Comparison of ENCODE assay signal across 30 mouse cellular contexts in the genomic region with DNA sequence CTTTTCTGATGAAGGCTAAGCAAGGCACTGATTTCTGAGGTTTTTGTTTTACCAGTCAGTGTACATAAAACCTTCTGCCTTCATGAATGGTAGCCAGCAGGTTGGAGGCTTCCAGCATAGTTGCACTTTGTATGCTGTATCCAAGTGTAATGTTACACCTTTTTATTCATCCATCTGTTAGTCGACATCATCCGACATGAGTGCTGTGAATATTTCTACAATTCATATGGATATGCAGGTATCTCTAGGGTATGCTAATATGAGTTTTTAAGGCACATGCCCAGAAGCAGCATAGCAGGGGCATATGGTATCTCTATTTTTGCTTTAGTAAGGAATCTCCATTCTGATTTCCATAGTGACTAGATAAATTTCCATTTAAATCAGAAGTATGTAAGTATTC.
A peak's percentile ranks its signal among the peaks of the same experiment; 100 is the strongest.
DNase-seq lines count a peak whose midpoint lies in the region; ATAC-seq and TF ChIP-seq lines count a peak whose summit lies in the region.
"Had no signal": no experiment of that assay in that cellular context is flagged by ENCODE, and none has a peak within 500 bp of the region (broad histone marks: within the 10 kb centered on the region; RNA-seq: fewer than 3 reads in every experiment).

No protein-coding gene starts in this region.

- 86% methylated on average over 2 of the region's 2 CpGs for WGBS in forebrain, embryonic 13.5 days
- WGBS in forebrain, embryonic 10.5 days, result 94% methylated on average over 2 of the region's 2 CpGs
- 59% methylated on average over 2 of the region's 2 CpGs for WGBS in forebrain, postnatal 0 days
- WGBS in midbrain, postnatal 0 days, result 78% methylated on average over 2 of the region's 2 CpGs

- no peaks in the 10 kb centered on the region for H3K4me1 ChIP-seq in forebrain, embryonic 13.5 days
- no peaks in the 10 kb centered on the region for H3K4me1 ChIP-seq in forebrain, embryonic 10.5 days
- H3K4me1 ChIP-seq in forebrain, postnatal 0 days (ENCODE audit: insufficient read depth), result no peaks in the 10 kb centered on the region
- H3K4me1 ChIP-seq in midbrain, postnatal 0 days (ENCODE audit: insufficient read depth, low read length), result no peaks in the 10 kb centered on the region
- H3K4me1 ChIP-seq: embryonic facial prominence, embryonic 10.5 days; embryonic facial prominence, embryonic 13.5 days; heart, embryonic 12.5 days; heart, embryonic 15.5 days; hindbrain, embryonic 10.5 days; hindbrain, embryonic 13.5 days; intestine, embryonic 15.5 days had no signal

- H3K36me3 ChIP-seq in forebrain, embryonic 13.5 days (ENCODE audit: poor library complexity, severe bottlenecking), result no peaks in the 10 kb centered on the region
- H3K36me3 ChIP-seq in forebrain, embryonic 10.5 days (replicated peaks), result no peaks in the 10 kb centered on the region
- no peaks in the 10 kb centered on the region for H3K36me3 ChIP-seq in forebrain, postnatal 0 days (ENCODE audit: insufficient read depth)
- no peaks in the 10 kb centered on the region for H3K36me3 ChIP-seq in midbrain, postnatal 0 days (ENCODE audit: insufficient read depth, low read length)
- H3K36me3 ChIP-seq: embryonic facial prominence, embryonic 10.5 days; embryonic facial prominence, embryonic 13.5 days; heart, embryonic 12.5 days; heart, embryonic 15.5 days; hindbrain, embryonic 10.5 days; hindbrain, embryonic 13.5 days; intestine, embryonic 15.5 days had no signal

- no peak overlapping the region for H3K27ac ChIP-seq in forebrain, embryonic 13.5 days
- no peak overlapping the region for H3K27ac ChIP-seq in forebrain, embryonic 10.5 days
- no peak overlapping the region for H3K27ac ChIP-seq in forebrain, postnatal 0 days (ENCODE audit: low read depth, low read length)
- H3K27ac ChIP-seq in midbrain, postnatal 0 days (ENCODE audit: low read depth, low read length), result no peak overlapping the region
- H3K27ac ChIP-seq: embryonic facial prominence, embryonic 10.5 days; embryonic facial prominence, embryonic 13.5 days; heart, embryonic 15.5 days; hindbrain, embryonic 10.5 days; hindbrain, embryonic 13.5 days; intestine, embryonic 15.5 days had no signal

- ATAC-seq in forebrain, embryonic 13.5 days, result peak; percentile 78; the same call in 1 of the 2 replicates
- peak; percentile 78 for ATAC-seq in frontal cortex, adult (ENCODE audit: low TSS enrichment)
- peak; percentile 82 for ATAC-seq in forebrain, postnatal 0 days
- no peak for ATAC-seq in midbrain, postnatal 0 days (ENCODE audit: low FRiP score)
- ATAC-seq: activated CD4-positive, CD25-positive, alpha-beta regulatory T cell, adult 4 months; hindbrain, embryonic 16.5 days; intestine, embryonic 15.5 days had no signal

- H3K27me3 ChIP-seq in forebrain, embryonic 13.5 days, result no peaks in the 10 kb centered on the region
- no peaks in the 10 kb centered on the region for H3K27me3 ChIP-seq in forebrain, embryonic 10.5 days (ENCODE audit: poor library complexity, severe bottlenecking)
- H3K27me3 ChIP-seq in forebrain, postnatal 0 days (ENCODE audit: insufficient read depth, low read length), result no peaks in the 10 kb centered on the region
- no peaks in the 10 kb centered on the region for H3K27me3 ChIP-seq in midbrain, postnatal 0 days (ENCODE audit: insufficient read depth, low read length)
- H3K27me3 ChIP-seq: embryonic facial prominence, embryonic 13.5 days; heart, embryonic 12.5 days; heart, embryonic 15.5 days; hindbrain, embryonic 13.5 days; intestine, embryonic 15.5 days had no signal

- TF ChIP-seq CTCF in forebrain, postnatal 0 days (IDR thresholded peaks at IDR 0.05; ENCODE audit: low read depth), result no peak
- TF ChIP-seq CTCF in midbrain, postnatal 0 days (IDR thresholded peaks at IDR 0.05), result no peak

- no peak overlapping the region for H3K4me3 ChIP-seq in forebrain, embryonic 13.5 days
- H3K4me3 ChIP-seq in forebrain, embryonic 10.5 days, result no peak overlapping the region
- H3K4me3 ChIP-seq in forebrain, postnatal 0 days (ENCODE audit: low read depth, low read length), result no peak overlapping the region
- no peak overlapping the region for H3K4me3 ChIP-seq in midbrain, postnatal 0 days (ENCODE audit: low read depth, low read length)
- H3K4me3 ChIP-seq: embryonic facial prominence, embryonic 10.5 days; embryonic facial prominence, embryonic 13.5 days; erythroblast, embryonic 14.5 days; heart, embryonic 12.5 days; heart, embryonic 15.5 days; hindbrain, embryonic 10.5 days; hindbrain, embryonic 13.5 days; intestine, embryonic 15.5 days had no signal

- no peaks in the 10 kb centered on the region for H3K9me3 ChIP-seq in forebrain, embryonic 13.5 days (replicated peaks)
- H3K9me3 ChIP-seq in forebrain, embryonic 10.5 days, result no peaks in the 10 kb centered on the region
- H3K9me3 ChIP-seq in forebrain, postnatal 0 days (ENCODE audit: low read length), result no peaks in the 10 kb centered on the region
- H3K9me3 ChIP-seq in midbrain, postnatal 0 days (ENCODE audit: low read length), result no peaks in the 10 kb centered on the region
- H3K9me3 ChIP-seq: embryonic facial prominence, embryonic 10.5 days; embryonic facial prominence, embryonic 13.5 days; heart, embryonic 12.5 days; heart, embryonic 15.5 days; hindbrain, embryonic 10.5 days; hindbrain, embryonic 13.5 days; intestine, embryonic 15.5 days had no signal

- no peak for DNase-seq in forebrain, embryonic 10.5 days (ENCODE audit: extremely low spot score, low spot score)
- DNase-seq in frontal cortex, postnatal 10 days (ENCODE audit: low spot score in 2 of 2), result no peak
- DNase-seq in layer of hippocampus, adult 9-11 months, result peak; percentile 7
- no peak for DNase-seq in layer of hippocampus, adult 11-12 months (ENCODE audit: low spot score)
- DNase-seq in forebrain, postnatal 0 days, result peak; percentile 45
- DNase-seq in midbrain, postnatal 0 days (ENCODE audit: low spot score), result no peak
- DNase-seq: adrenal gland, adult 8-10 months; adrenal gland, postnatal 25 days; cerebellum, adult 11-12 months; cerebellum, adult 8-10 months; cerebellum, postnatal 10 days; cerebellum, postnatal 36 days; embryo, embryonic 11 days; gastrocnemius, postnatal 25 days; heart, adult 18-20 months; heart, postnatal 10 days; heart, postnatal 36 days; kidney, adult 11 months had no signal

- H3K9ac ChIP-seq in forebrain, embryonic 13.5 days, result no peak overlapping the region
- no peak overlapping the region for H3K9ac ChIP-seq in forebrain, postnatal 0 days
- H3K9ac ChIP-seq in midbrain, postnatal 0 days (replicated peaks; ENCODE audit: low read length, poor library complexity, severe bottlenecking), result no peak overlapping the region
- H3K9ac ChIP-seq: embryonic facial prominence, embryonic 13.5 days; heart, embryonic 12.5 days; heart, embryonic 15.5 days; hindbrain, embryonic 13.5 days; intestine, embryonic 15.5 days had no signal

- no peak overlapping the region for H3K4me2 ChIP-seq in forebrain, embryonic 13.5 days
- no peak overlapping the region for H3K4me2 ChIP-seq in forebrain, postnatal 0 days (ENCODE audit: low read depth)
- H3K4me2 ChIP-seq in midbrain, postnatal 0 days (ENCODE audit: low read depth, low read length, poor library complexity, severe bottlenecking), result no peak overlapping the region
- H3K4me2 ChIP-seq: embryonic facial prominence, embryonic 13.5 days; heart, embryonic 12.5 days; heart, embryonic 15.5 days; hindbrain, embryonic 13.5 days; intestine, embryonic 15.5 days had no signal

Comparison
In these comparisons a context has a peak if more than half of its experiments do, and no peak if none do; other contexts are left out.
1. DNase-seq: peak in layer of hippocampus, adult 9-11 months (single experiment) and forebrain, postnatal 0 days (single experiment); none in forebrain, embryonic 10.5 days (single experiment), frontal cortex, postnatal 10 days (0 of 2), layer of hippocampus, adult 11-12 months (single experiment) and midbrain, postnatal 0 days (single experiment).